Mouse (Mus musculus): ENCODE measurements around the gene Abca1.
A peak's percentile ranks its signal among the peaks of the same experiment; 100 is the strongest.

Gene Abca1

GRCm38 (mm10) chr4:53150516-53150915, 9.2 kb downstream of the Abca1 start:
- no peak for ATAC-seq (ENCODE audit: insufficient number of reproducible peaks, low FRiP score, low TSS enrichment)

- no peak for ATAC-seq (ENCODE audit: insufficient number of reproducible peaks, low FRiP score, low TSS enrichment)
Observed at GRCm38 (mm10) chr4:53149644-53150043, 10.1 kb downstream of the Abca1 start.

GRCm38 (mm10) chr4:53148817-53149216, 10.9 kb downstream of the Abca1 start:
- ATAC-seq (ENCODE audit: insufficient number of reproducible peaks, low FRiP score, low TSS enrichment), result no peak

GRCm38 (mm10) chr4:53147454-53147853, 12.2 kb downstream of the Abca1 start:
- no peak for ATAC-seq (ENCODE audit: insufficient number of reproducible peaks, low FRiP score, low TSS enrichment)

- ATAC-seq (ENCODE audit: insufficient number of reproducible peaks, low FRiP score, low TSS enrichment), result no peak
Observed at GRCm38 (mm10) chr4:53147046-53147445, 12.6 kb downstream of the Abca1 start.

GRCm38 (mm10) chr4:53146227-53146949, 13.3 kb downstream of the Abca1 start:
- ATAC-seq (ENCODE audit: insufficient number of reproducible peaks, low FRiP score, low TSS enrichment), result no peak

- ATAC-seq (ENCODE audit: insufficient number of reproducible peaks, low FRiP score, low TSS enrichment), result peak; percentile 29; the same call in 1 of the 2 replicates
Observed at GRCm38 (mm10) chr4:53145434-53146168, 14.1 kb downstream of the Abca1 start.

GRCm38 (mm10) chr4:53144571-53144970, 15.1 kb downstream of the Abca1 start:
- peak; percentile 83 for ATAC-seq (ENCODE audit: insufficient number of reproducible peaks, low FRiP score, low TSS enrichment)

- ATAC-seq (ENCODE audit: insufficient number of reproducible peaks, low FRiP score, low TSS enrichment), result 0 out of 2 replicates have a peak, but pooled peaks have one; percentile 1
Observed at GRCm38 (mm10) chr4:53144021-53144420, 15.7 kb downstream of the Abca1 start.

GRCm38 (mm10) chr4:53140678-53141077, 19.0 kb downstream of the Abca1 start:
- ATAC-seq (ENCODE audit: insufficient number of reproducible peaks, low FRiP score, low TSS enrichment), result no peak

GRCm38 (mm10) chr4:53139495-53139894, 20.2 kb downstream of the Abca1 start:
- no peak for ATAC-seq (ENCODE audit: insufficient number of reproducible peaks, low FRiP score, low TSS enrichment)

- ATAC-seq (ENCODE audit: insufficient number of reproducible peaks, low FRiP score, low TSS enrichment), result no peak
Observed at GRCm38 (mm10) chr4:53138974-53139373, 20.7 kb downstream of the Abca1 start.

GRCm38 (mm10) chr4:53137087-53137486, 22.6 kb downstream of the Abca1 start:
- no peak for ATAC-seq (ENCODE audit: insufficient number of reproducible peaks, low FRiP score, low TSS enrichment)

- ATAC-seq (ENCODE audit: insufficient number of reproducible peaks, low FRiP score, low TSS enrichment), result no peak
Observed at GRCm38 (mm10) chr4:53134816-53135215, 24.9 kb downstream of the Abca1 start.

GRCm38 (mm10) chr4:53133995-53134394, 25.7 kb downstream of the Abca1 start:
- ATAC-seq (ENCODE audit: insufficient number of reproducible peaks, low FRiP score, low TSS enrichment), result no peak

GRCm38 (mm10) chr4:53131538-53131937, 28.2 kb downstream of the Abca1 start:
- no peak for ATAC-seq (ENCODE audit: insufficient number of reproducible peaks, low FRiP score, low TSS enrichment)

GRCm38 (mm10) chr4:53130622-53131517, 28.8 kb downstream of the Abca1 start:
- ATAC-seq (ENCODE audit: insufficient number of reproducible peaks, low FRiP score, low TSS enrichment), result no peak

- no peak for ATAC-seq (ENCODE audit: insufficient number of reproducible peaks, low FRiP score, low TSS enrichment)
Observed at GRCm38 (mm10) chr4:53129716-53130301, 29.9 kb downstream of the Abca1 start.

- ATAC-seq (ENCODE audit: insufficient number of reproducible peaks, low FRiP score, low TSS enrichment), result no peak
Observed at GRCm38 (mm10) chr4:53127266-53127665, 32.4 kb downstream of the Abca1 start.

GRCm38 (mm10) chr4:53126794-53127193, 32.9 kb downstream of the Abca1 start:
- ATAC-seq (ENCODE audit: insufficient number of reproducible peaks, low FRiP score, low TSS enrichment), result no peak
